Mouse (Mus musculus) forebrain, embryonic 11.5 days (tissue): Measurements from ENCODE around the gene Slc15a1. TPM values are rescaled to one million over a fixed set of nuclear protein-coding genes. Genes with fewer than 3 reads are reported as not detected.

ENCODE experiments used
- ATAC-seq: fragments of 200-750 bp; cut with Nextera tagmentation; replicated peaks from 2 replicates; pipeline ENCODE4 v1.8.0; 2017; ENCODE audit warnings: moderate TSS enrichment; ENCODE audit not compliant: low FRiP score
- DNase-seq: peaks from one replicate; pipeline ENCODE4 v3.0.0-alpha.2; 2017; ENCODE audit warnings: low spot score
- H3K27ac ChIP-seq: fragments of 300-500 bp; sonication (generic); 2 replicates; pipeline ENCODE4 v1.5.1; 2014; ENCODE audit warnings: low read depth, low read length
- H3K27me3 ChIP-seq: fragments of 300-500 bp; sonication (generic); 2 replicates; pipeline ENCODE4 v1.6.1; 2014; ENCODE audit warnings: mild to moderate bottlenecking, low read length, mixed read lengths; ENCODE audit not compliant: control insufficient read depth, insufficient read depth
- H3K36me3 ChIP-seq: fragments of 300-500 bp; sonication (generic); 2 replicates; pipeline ENCODE4 v1.6.1; 2014; ENCODE audit warnings: mild to moderate bottlenecking, low read length, moderate library complexity, mixed read lengths; ENCODE audit not compliant: control insufficient read depth, insufficient read depth
- H3K4me1 ChIP-seq: fragments of 300-500 bp; sonication (generic); replicated peaks from 2 replicates; pipeline ENCODE4 v1.6.1; 2014; ENCODE audit warnings: low read length, mixed read lengths; ENCODE audit not compliant: control insufficient read depth, insufficient read depth
- H3K4me2 ChIP-seq: fragments of 300-500 bp; sonication (generic); 2 replicates; pipeline ENCODE4 v1.6.1; 2014; ENCODE audit warnings: low read depth, mild to moderate bottlenecking, low read length, moderate library complexity, mixed read lengths; ENCODE audit not compliant: severe bottlenecking
- H3K4me3 ChIP-seq: fragments of 300-500 bp; sonication (generic); 2 replicates; pipeline ENCODE4 v1.5.1; 2014; ENCODE audit warnings: low read depth, low read length
- H3K9ac ChIP-seq: fragments of 300-500 bp; sonication (generic); 2 replicates; pipeline ENCODE4 v1.6.1; 2014; ENCODE audit warnings: low read length
- H3K9me3 ChIP-seq: fragments of 300-500 bp; sonication (generic); 2 replicates; pipeline ENCODE4 v1.6.1; 2016; ENCODE audit warnings: low read length, mixed read lengths; ENCODE audit not compliant: control insufficient read depth
- WGBS: fragments of 180-500 bp; shearing (Covaris S2); extraction: QIAGEN DNeasy Blood & Tissue Kit; methylation state at CpG from one replicate; pipeline ENCODE4 v1.1.7; 2014; 5-methylcytosine and 5-hydroxymethylcytosine counted together
- polyA plus RNA-seq: library from polyadenylated mRNA; unstranded; fragments of >200 nt; fragmentation: Nextera tagmentation; extraction: Ambion mirVana; gene quantifications from 2 replicates; pipeline ENCODE4 v1.2.1, GENCODE M21; 2014

Slc15a1 gene
- polyA plus RNA-seq, 1 experiment from 2014 or later: not detected

DNA sequence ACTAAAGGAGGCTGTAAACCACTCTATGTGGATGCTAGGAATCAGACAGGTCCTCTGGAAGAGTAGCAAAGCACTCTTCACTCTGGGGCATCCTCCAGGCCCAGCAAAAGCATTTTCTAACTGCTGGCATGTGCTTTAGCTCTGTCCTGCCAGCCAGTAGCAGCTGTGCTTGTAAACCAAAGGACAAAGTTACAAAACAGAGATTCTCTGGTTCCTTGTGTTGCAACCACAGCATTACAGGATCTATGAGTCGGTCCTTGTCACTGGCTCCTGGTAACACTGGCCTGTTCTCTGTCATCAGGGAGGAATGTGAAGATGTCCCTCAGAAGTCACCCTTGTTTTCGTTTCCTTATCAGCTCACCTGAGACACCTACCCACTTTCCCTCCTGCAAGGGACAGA, 4.5 kb downstream of the Slc15a1 start:
- no peaks in the 10 kb centered on the region for H3K36me3 ChIP-seq
- H3K27me3 ChIP-seq: peaks cover 18% of the 10 kb centered on the region; the same call in 1 of the 2 replicates
- peaks cover 5% of the 10 kb centered on the region; the same call in 1 of the 2 replicates for H3K4me1 ChIP-seq
- no peak overlapping the region for H3K27ac ChIP-seq
- no peak overlapping the region for H3K4me2 ChIP-seq
- no peak overlapping the region for H3K4me3 ChIP-seq
- WGBS: 81% methylated on average over 2 of the region's 2 CpGs
- ATAC-seq (no peak), DNase-seq (no peak)
- no peaks in the 10 kb centered on the region for H3K9me3 ChIP-seq
- H3K9ac ChIP-seq: no peak overlapping the region

- Histone ChIP-seq H3K4me2 (no peak overlapping the region), H3K4me3 (no peak overlapping the region), H3K27ac (no peak overlapping the region), H3K9me3 (no peaks in the 10 kb centered on the region), H3K27me3 (peaks cover 10% of the 10 kb centered on the region; the same call in 1 of the 2 replicates), H3K9ac (no peak overlapping the region), H3K4me1 (peaks cover 1% of the 10 kb centered on the region; the same call in 1 of the 2 replicates), H3K36me3 (no peaks in the 10 kb centered on the region)
- no peak for DNase-seq
- 76% methylated on average over 1 of the region's 1 CpGs for WGBS
- no peak for ATAC-seq
These were observed 5.3 kb downstream of the Slc15a1 start for GRCm38 (mm10) chr14:121499769-121500168.

DNA sequence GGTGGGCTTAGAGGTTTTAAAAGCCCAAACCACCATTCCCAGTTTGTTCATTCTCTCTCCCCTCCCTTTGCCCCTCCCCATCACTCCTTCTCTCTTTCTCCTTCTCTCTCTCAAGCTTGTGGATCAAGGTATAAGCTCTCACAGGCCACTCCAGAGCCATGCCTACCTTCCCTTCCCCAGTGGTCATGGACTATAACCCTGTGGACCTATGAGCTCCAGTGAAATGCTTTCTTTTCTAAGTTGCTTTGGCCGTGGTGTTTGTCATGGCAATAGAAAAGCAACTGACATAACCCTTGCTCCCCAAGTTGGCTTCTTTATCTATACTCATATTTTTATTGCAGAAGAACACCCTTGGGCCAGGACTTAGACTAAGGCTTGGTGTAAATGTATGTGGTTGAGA, 7.3 kb downstream of the Slc15a1 start:
- no peaks in the 10 kb centered on the region for H3K4me1 ChIP-seq
- H3K9me3 ChIP-seq: no peaks in the 10 kb centered on the region
- ATAC-seq (no peak), DNase-seq (no peak)
- no peaks in the 10 kb centered on the region for H3K36me3 ChIP-seq
- WGBS: 79% methylated on average over 1 of the region's 1 CpGs
- no peaks in the 10 kb centered on the region for H3K27me3 ChIP-seq
- H3K27ac ChIP-seq: no peak overlapping the region
- H3K4me2 ChIP-seq: no peak overlapping the region
- H3K9ac ChIP-seq: no peak overlapping the region
- H3K4me3 ChIP-seq: no peak overlapping the region

GRCm38 (mm10) chr14:121495741-121496140, 9.3 kb downstream of the Slc15a1 start:
- no peak overlapping the region for H3K4me2 ChIP-seq
- 84% methylated on average over 4 of the region's 4 CpGs for WGBS
- H3K4me1 ChIP-seq: no peaks in the 10 kb centered on the region
- H3K9me3 ChIP-seq: no peaks in the 10 kb centered on the region
- no peaks in the 10 kb centered on the region for H3K36me3 ChIP-seq
- ATAC-seq (no peak), DNase-seq (no peak)
- no peaks in the 10 kb centered on the region for H3K27me3 ChIP-seq
- H3K4me3 ChIP-seq: no peak overlapping the region
- H3K27ac ChIP-seq: no peak overlapping the region
- H3K9ac ChIP-seq: no peak overlapping the region

DNA sequence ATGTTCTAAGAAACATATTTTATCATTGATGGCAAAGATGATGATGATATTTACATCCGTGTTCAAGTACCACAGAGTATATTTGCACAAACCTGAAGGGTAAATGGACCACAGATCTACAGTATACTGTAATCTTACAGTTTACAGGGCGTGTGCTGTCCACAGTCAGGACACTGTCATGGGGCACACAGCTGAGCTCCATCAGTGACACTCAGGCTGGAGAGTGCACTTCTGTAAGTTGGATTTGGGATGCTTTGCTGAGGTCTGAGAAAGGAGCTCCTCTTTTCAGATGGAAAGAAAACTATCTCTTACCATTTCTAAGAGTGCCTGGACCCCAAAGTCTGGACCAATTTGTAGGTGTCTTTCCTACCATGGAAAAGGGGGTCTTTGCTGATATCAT, 9.9 kb downstream of the Slc15a1 start:
- no peak overlapping the region for H3K4me3 ChIP-seq
- no peaks in the 10 kb centered on the region for H3K9me3 ChIP-seq
- no peak for DNase-seq
- WGBS: 80% methylated on average over 2 of the region's 2 CpGs
- H3K4me1 ChIP-seq: no peaks in the 10 kb centered on the region
- H3K27ac ChIP-seq: no peak overlapping the region
- no peak overlapping the region for H3K4me2 ChIP-seq
- no peaks in the 10 kb centered on the region for H3K36me3 ChIP-seq
- H3K9ac ChIP-seq: no peak overlapping the region
- no peak for ATAC-seq
- no peaks in the 10 kb centered on the region for H3K27me3 ChIP-seq

GRCm38 (mm10) chr14:121494238-121494637, 10.8 kb downstream of the Slc15a1 start:
- Histone ChIP-seq H3K36me3 (no peaks in the 10 kb centered on the region), H3K4me3 (no peak overlapping the region), H3K9ac (no peak overlapping the region), H3K27ac (no peak overlapping the region), H3K27me3 (no peaks in the 10 kb centered on the region), H3K4me1 (no peaks in the 10 kb centered on the region), H3K9me3 (no peaks in the 10 kb centered on the region), H3K4me2 (no peak overlapping the region)
- no peak for DNase-seq
- 63% methylated on average over 2 of the region's 2 CpGs for WGBS
- no peak for ATAC-seq

DNA sequence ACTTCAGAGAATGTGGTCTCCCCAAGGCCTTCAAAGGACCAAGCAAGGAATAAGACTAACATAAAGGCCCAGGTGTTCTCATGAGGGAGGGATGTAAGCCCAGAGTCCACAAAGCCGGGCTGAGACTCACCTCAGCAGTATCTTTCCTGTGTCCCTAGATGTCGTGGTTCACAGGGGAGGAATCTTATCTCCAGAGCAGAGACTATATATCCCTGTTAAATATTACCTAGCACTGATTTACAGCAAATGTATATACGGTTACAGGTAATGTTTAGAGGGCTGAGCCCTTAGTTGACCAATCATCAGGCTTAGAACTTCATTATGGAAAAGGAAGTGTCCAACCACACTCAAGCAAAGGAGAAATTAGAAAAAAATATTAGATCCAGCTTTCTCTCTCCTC, 11.3 kb downstream of the Slc15a1 start:
- no peak overlapping the region for H3K4me3 ChIP-seq
- H3K27me3 ChIP-seq: no peaks in the 10 kb centered on the region
- H3K27ac ChIP-seq: no peak overlapping the region
- DNase-seq: no peak
- no peak for ATAC-seq
- H3K9me3 ChIP-seq: no peaks in the 10 kb centered on the region
- no peak overlapping the region for H3K4me2 ChIP-seq
- WGBS: 79% methylated on average over 3 of the region's 3 CpGs
- H3K4me1 ChIP-seq: no peaks in the 10 kb centered on the region
- no peaks in the 10 kb centered on the region for H3K36me3 ChIP-seq
- no peak overlapping the region for H3K9ac ChIP-seq

DNA sequence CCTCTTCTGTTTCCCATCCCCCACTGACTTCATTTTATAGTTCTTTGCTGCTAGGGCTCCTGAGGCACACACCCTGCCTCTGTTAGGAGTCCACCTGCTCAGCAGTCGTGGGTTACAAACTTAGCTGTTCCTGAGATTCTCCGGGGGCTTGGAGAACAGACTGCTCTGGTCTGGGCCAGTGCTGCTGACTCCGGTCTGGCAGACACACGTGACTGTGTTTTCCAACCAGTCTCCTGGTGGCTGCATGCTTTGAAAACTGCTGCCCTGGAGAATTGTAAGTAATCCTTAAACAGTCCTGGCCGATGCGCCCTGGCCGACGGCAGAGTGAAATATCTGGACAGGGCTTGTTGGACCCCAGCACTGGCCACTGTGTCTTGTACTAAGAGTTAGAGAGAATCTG, 12.7 kb downstream of the Slc15a1 start:
- DNase-seq (no peak), ATAC-seq (no peak)
- Histone ChIP-seq H3K4me3 (no peak overlapping the region), H3K4me2 (no peak overlapping the region), H3K36me3 (no peaks in the 10 kb centered on the region), H3K9ac (no peak overlapping the region), H3K27ac (no peak overlapping the region), H3K27me3 (no peaks in the 10 kb centered on the region), H3K9me3 (no peaks in the 10 kb centered on the region), H3K4me1 (no peaks in the 10 kb centered on the region)
- WGBS: 78% methylated on average over 8 of the region's 8 CpGs

GRCm38 (mm10) chr14:121485722-121486121, 19.3 kb downstream of the Slc15a1 start:
- H3K4me2 ChIP-seq: no peak overlapping the region
- no peaks in the 10 kb centered on the region for H3K9me3 ChIP-seq
- DNase-seq (no peak), ATAC-seq (no peak)
- H3K27ac ChIP-seq: no peak overlapping the region
- no peak overlapping the region for H3K9ac ChIP-seq
- WGBS: 97% methylated on average over 1 of the region's 1 CpGs
- H3K27me3 ChIP-seq: no peaks in the 10 kb centered on the region
- no peaks in the 10 kb centered on the region for H3K36me3 ChIP-seq
- no peaks in the 10 kb centered on the region for H3K4me1 ChIP-seq
- H3K4me3 ChIP-seq: no peak overlapping the region
